Mouse (Mus musculus) MEL (cell line): ENCODE results near the gene Hist3h2a. TPM values are rescaled to one million over a fixed set of nuclear protein-coding genes. Genes with fewer than 3 reads are reported as not detected.

ENCODE experiments used
- DNase-seq: peaks from one replicate; pipeline ENCODE4 v3.0.0; 2011; ENCODE audit warnings: low read depth, low spot score
- H3K27ac ChIP-seq: 2 replicates; pipeline ENCODE4 v1.5.1; 2012; ENCODE audit warnings: low read depth, mild to moderate bottlenecking, control low read depth, low read length, moderate library complexity; ENCODE audit not compliant: control insufficient read depth
- H3K27me3 ChIP-seq, 2 experiments: fragments of 150-350 bp in 1 of 2; sonication (generic) in 1 of 2; 2 replicates each; pipeline ENCODE4 v1.6.1; 2012; ENCODE audit warnings: low read length in 2 of 2, mild to moderate bottlenecking in 2 of 2, improper control_type of control experiment in 1 of 2, moderate library complexity in 1 of 2; ENCODE audit not compliant: insufficient read depth in 2 of 2, control insufficient read depth in 1 of 2
- H3K36me3 ChIP-seq, 2 experiments: 2 replicates each; pipeline ENCODE4 v1.6.1; 2012 to 2014; ENCODE audit warnings: low read length in 2 of 2, improper control_type of control experiment in 1 of 2, inconsistent platforms in 1 of 2, mild to moderate bottlenecking in 1 of 2; ENCODE audit not compliant: insufficient read depth in 2 of 2, control insufficient read depth in 1 of 2
- H3K4me1 ChIP-seq, 2 experiments: fragments of 150-350 bp in 1 of 2; sonication (generic) in 1 of 2; 2 replicates each; pipeline ENCODE4 v1.6.1; 2012; ENCODE audit warnings: low read length in 2 of 2, improper control_type of control experiment in 1 of 2, mild to moderate bottlenecking in 1 of 2; ENCODE audit not compliant: insufficient read depth in 2 of 2, control insufficient read depth in 1 of 2
- H3K4me3 ChIP-seq, 2 experiments: fragments of 150-350 bp in 1 of 2; sonication (generic) in 1 of 2; 2 replicates each; pipeline ENCODE4 v1.5.1; 2012; ENCODE audit warnings: low read depth in 2 of 2, low read length in 2 of 2, mild to moderate bottlenecking in 2 of 2, moderate library complexity in 2 of 2, control low read depth in 1 of 2, improper control_type of control experiment in 1 of 2; ENCODE audit not compliant: control insufficient read depth in 1 of 2, insufficient read depth in 1 of 2
- H3K79me2 ChIP-seq: 2 replicates; pipeline ENCODE4 v1.6.1; 2012; ENCODE audit warnings: mild to moderate bottlenecking, low read length, moderate library complexity; ENCODE audit not compliant: control insufficient read depth, poor library complexity, insufficient read depth
- H3K9ac ChIP-seq: 2 replicates; pipeline ENCODE4 v1.6.1; 2012; ENCODE audit warnings: low read depth, mild to moderate bottlenecking, control low read depth, low read length, moderate library complexity; ENCODE audit not compliant: control insufficient read depth, poor library complexity, severe bottlenecking
- H3K9me3 ChIP-seq: fragments of 150-350 bp; sonication (generic); replicated peaks from 2 replicates; pipeline ENCODE4 v1.6.1; 2012; ENCODE audit warnings: mild to moderate bottlenecking, low read length, improper control_type of control experiment, moderate library complexity; ENCODE audit not compliant: insufficient read depth
- CTCF ChIP-seq, 3 experiments: IDR thresholded peaks in 2 of 3; conservative IDR thresholded peaks in 1 of 3; 2 replicates each; pipeline ENCODE4 v1.5.1; 2011 to 2012; ENCODE audit warnings: low read length in 3 of 3, low read depth in 2 of 3, mild to moderate bottlenecking in 2 of 3, improper control_type of control experiment in 1 of 3, inconsistent platforms in 1 of 3, mixed read lengths in 1 of 3, moderate library complexity in 1 of 3; ENCODE audit not compliant: control insufficient read depth in 1 of 3, insufficient read depth in 1 of 3, poor library complexity in 1 of 3, severe bottlenecking in 1 of 3
- EP300 ChIP-seq, 2 experiments: IDR thresholded peaks; 2 replicates each; pipeline ENCODE4 v1.6.1; 2011; ENCODE audit warnings: improper control_type of control experiment in 2 of 2, low read length in 2 of 2, low read depth in 1 of 2, mild to moderate bottlenecking in 1 of 2
- KAT2A ChIP-seq: conservative IDR thresholded peaks from 2 replicates; pipeline ENCODE4 v1.6.1; 2012; ENCODE audit warnings: low read depth, low read length, improper control_type of control experiment, inconsistent platforms
- MAX ChIP-seq: IDR thresholded peaks from 2 replicates; pipeline ENCODE4 v1.6.1; 2011; ENCODE audit warnings: low read length, improper control_type of control experiment
- MXI1 ChIP-seq: IDR thresholded peaks from 2 replicates; pipeline ENCODE4 v1.6.1; 2011; ENCODE audit warnings: mild to moderate bottlenecking, low read depth, low read length, improper control_type of control experiment
- NELFE ChIP-seq: IDR thresholded peaks from 2 replicates; pipeline ENCODE4 v1.6.1; 2011; ENCODE audit warnings: low read depth, low read length, improper control_type of control experiment
- NRF1 ChIP-seq: IDR thresholded peaks from 2 replicates; pipeline ENCODE4 v1.6.1; 2014; ENCODE audit warnings: low read depth, mild to moderate bottlenecking, inconsistent platforms, low read length, improper control_type of control experiment, moderate library complexity; ENCODE audit not compliant: poor library complexity, insufficient read depth, severe bottlenecking
- POLR2A ChIP-seq, 2 experiments: IDR thresholded peaks; 2 replicates each; pipeline ENCODE4 v1.6.1; 2011 to 2012; ENCODE audit warnings: low read length in 2 of 2, mild to moderate bottlenecking in 2 of 2, control low read depth in 1 of 2, improper control_type of control experiment in 1 of 2, low read depth in 1 of 2, moderate library complexity in 1 of 2; ENCODE audit not compliant: control insufficient read depth in 1 of 2, insufficient read depth in 1 of 2, poor library complexity in 1 of 2
- POLR2AphosphoS5 ChIP-seq: IDR thresholded peaks from 2 replicates; pipeline ENCODE4 v1.6.1; 2012; ENCODE audit warnings: low read depth, borderline replicate concordance, mild to moderate bottlenecking, inconsistent platforms, low read length, moderate library complexity, mixed read lengths
- SIN3A ChIP-seq: IDR thresholded peaks from 2 replicates; pipeline ENCODE4 v1.6.1; 2012; ENCODE audit warnings: low read length, improper control_type of control experiment, inconsistent platforms
- TCF12 ChIP-seq: IDR thresholded peaks from 2 replicates; pipeline ENCODE4 v1.6.1; 2014; ENCODE audit warnings: low read depth, mild to moderate bottlenecking, inconsistent platforms, low read length, improper control_type of control experiment, moderate library complexity
- USF2 ChIP-seq, 2 experiments: IDR thresholded peaks; 2 replicates each; pipeline ENCODE4 v1.6.1; 2011 to 2012; ENCODE audit warnings: improper control_type of control experiment in 2 of 2, low read length in 2 of 2, borderline replicate concordance in 1 of 2, inconsistent platforms in 1 of 2, low read depth in 1 of 2, mild to moderate bottlenecking in 1 of 2; ENCODE audit not compliant: insufficient read depth in 1 of 2
- ZKSCAN1 ChIP-seq: IDR thresholded peaks from 2 replicates; pipeline ENCODE4 v1.6.1; 2012; ENCODE audit warnings: low read depth, mild to moderate bottlenecking, inconsistent platforms, low read length, improper control_type of control experiment, moderate library complexity
- polyA plus RNA-seq, 2 experiments: library from polyadenylated mRNA; stranded (reverse) in 1 of 2; unstranded in 1 of 2; fragments of >175 nt in 1 of 2; fragments of >200 nt in 1 of 2; gene quantifications; 2 replicates each; pipeline versions ENCODE4 v1.2.1 to v1.2.4; 2012; ENCODE audit warnings: low replicate concordance in 2 of 2, low read depth in 1 of 2; ENCODE audit not compliant: insufficient read length in 2 of 2, insufficient read depth in 1 of 2, missing spikeins in 1 of 2
- total RNA-seq: library from RNA; depleted of rRNA; stranded (reverse); fragments of 300-350 nt; gene quantifications from 2 replicates; pipeline ENCODE4 v1.2.3, GENCODE M21; 2012

Hist3h2a gene
- total and polyA plus RNA-seq, 3 experiments = 0.42 to 184 TPM; not detected in 1

- Histone ChIP-seq H3K4me3 (no peak overlapping the region), H3K36me3 (peaks cover 0 to 2% of the 10 kb centered on the region in 2 experiments; a peak in 2 of 4 replicates), H3K27ac (no peak overlapping the region), H3K79me2 (peaks cover 2% of the 10 kb centered on the region; the same call in 1 of the 2 replicates), H3K27me3 (no peaks in the 10 kb centered on the region), H3K9ac (no peak overlapping the region), H3K9me3 (no peaks in the 10 kb centered on the region), H3K4me1 (peaks cover 0 to 16% of the 10 kb centered on the region in 2 experiments; a peak in 2 of 4 replicates)
- no peak for DNase-seq
- TF ChIP-seq MXI1 = peak; percentile 37; the same call in 1 of the 2 replicates
- no peak for TF ChIP-seq NRF1
- TF ChIP-seq, all 39 proteins: peak for 1
Measured at GRCm38 (mm10) chr11:58968551-58968950, 14.1 kb downstream of the Hist3h2a start.

- H3K9ac ChIP-seq = no peak overlapping the region
- no peak overlapping the region for H3K27ac ChIP-seq
- peaks cover 0 to 16% of the 10 kb centered on the region in 2 experiments; a peak in 2 of 4 replicates for H3K4me1 ChIP-seq
- H3K79me2 ChIP-seq = peaks cover 2% of the 10 kb centered on the region; the same call in 1 of the 2 replicates
- peaks cover 0 to 5% of the 10 kb centered on the region in 2 experiments; a peak in 3 of 4 replicates for H3K36me3 ChIP-seq
- no peak for TF ChIP-seq USF2 (IDR thresholded peaks at IDR 0.05; ENCODE audit: borderline replicate concordance in 1 of 2, insufficient read depth in 1 of 2, low read depth in 1 of 2, low read length in 2 of 2)
- no peak for TF ChIP-seq ZKSCAN1
- no peak for TF ChIP-seq KAT2A
- TF ChIP-seq SIN3A = no peak
- no peak for TF ChIP-seq NELFE
- DNase-seq = no peak
- no peaks in the 10 kb centered on the region for H3K9me3 ChIP-seq
- no peak overlapping the region for H3K4me3 ChIP-seq
- no peaks in the 10 kb centered on the region for H3K27me3 ChIP-seq
Measured at GRCm38 (mm10) chr11:58969027-58969426, 14.5 kb downstream of the Hist3h2a start.

DNA sequence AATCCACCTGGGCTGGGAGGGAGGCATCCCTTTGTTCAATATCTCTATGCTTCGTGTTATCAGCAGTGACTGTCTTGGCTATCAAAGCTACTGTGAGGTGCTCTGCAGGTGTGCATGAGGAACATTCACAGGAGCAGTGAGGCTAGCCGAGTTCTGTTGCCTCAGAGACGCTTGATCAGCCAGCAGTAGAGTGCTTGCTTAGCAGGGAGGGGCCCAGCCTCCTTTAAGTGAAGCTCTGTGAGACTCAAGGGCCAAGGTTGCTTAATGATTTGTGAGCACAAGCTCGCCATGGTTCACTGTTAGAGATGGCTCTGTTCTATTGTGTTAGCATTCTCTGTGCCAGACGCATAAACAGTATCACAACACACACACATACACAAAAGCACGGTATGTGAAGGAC, 15.2 kb downstream of the Hist3h2a start:
- TF ChIP-seq CTCF (IDR thresholded peaks at IDR 0.05 in 2 of 3, conservative IDR thresholded peaks at IDR 0.05 in 1 of 3; ENCODE audit: control insufficient read depth in 1 of 3, insufficient read depth in 1 of 3, low read depth in 2 of 3, low read length in 3 of 3, poor library complexity in 1 of 3, severe bottlenecking in 1 of 3) (no peak), POLR2A (IDR thresholded peaks at IDR 0.05; ENCODE audit: control insufficient read depth in 1 of 2, insufficient read depth in 1 of 2, low read depth in 1 of 2, low read length in 2 of 2, poor library complexity in 1 of 2) (no peak), POLR2AphosphoS5 (no peak), MAX (no peak), EP300 (IDR thresholded peaks at IDR 0.05; ENCODE audit: low read depth in 1 of 2, low read length in 2 of 2) (no peak), TCF12 (no peak)
- Histone ChIP-seq H3K9me3 (no peaks in the 10 kb centered on the region), H3K27me3 (no peaks in the 10 kb centered on the region), H3K36me3 (peaks cover 0 to 5% of the 10 kb centered on the region in 2 experiments; a peak in 3 of 4 replicates), H3K4me3 (no peak overlapping the region), H3K27ac (no peak overlapping the region), H3K9ac (no peak overlapping the region), H3K79me2 (peaks cover 5% of the 10 kb centered on the region), H3K4me1 (peaks cover 0 to 19% of the 10 kb centered on the region in 2 experiments; a peak in 3 of 4 replicates)
- DNase-seq = no peak
